Mouse (Mus musculus) embryonic facial prominence, embryonic 11.5 days (tissue): Measurements from ENCODE around the gene Igfbp2. TPM values are rescaled to one million over a fixed set of nuclear protein-coding genes. Genes with fewer than 3 reads are reported as not detected.
A peak's percentile ranks its signal among the peaks of the same experiment; 100 is the strongest.

Experiments
- ATAC-seq: fragments of 200-750 bp; cut with Nextera tagmentation; replicated peaks from 2 replicates; pipeline ENCODE4 v1.8.0; 2017; ENCODE audit warnings: low read depth; ENCODE audit not compliant: insufficient number of reproducible peaks, low FRiP score, low TSS enrichment
- DNase-seq: peaks from one replicate; pipeline ENCODE4 v3.0.0-alpha.2; 2015; ENCODE audit warnings: low spot score
- H3K27ac ChIP-seq: fragments of 300-500 bp; sonication (generic); replicated peaks from 2 replicates; pipeline ENCODE4 v1.5.1; 2014; ENCODE audit warnings: mild to moderate bottlenecking, low read depth, low read length, control low read depth
- H3K27me3 ChIP-seq: fragments of 300-500 bp; sonication (generic); 2 replicates; pipeline ENCODE4 v1.6.1; 2014; ENCODE audit warnings: mild to moderate bottlenecking, low read length, moderate library complexity, mixed read lengths; ENCODE audit not compliant: control insufficient read depth, insufficient read depth
- H3K36me3 ChIP-seq: fragments of 300-500 bp; sonication (generic); replicated peaks from 2 replicates; pipeline ENCODE4 v1.6.1; 2014; ENCODE audit warnings: low read depth, mild to moderate bottlenecking, low read length, moderate library complexity, mixed read lengths; ENCODE audit not compliant: control insufficient read depth, insufficient read depth
- H3K4me1 ChIP-seq: fragments of 300-500 bp; sonication (generic); 2 replicates; pipeline ENCODE4 v1.6.1; 2014; ENCODE audit warnings: low read length, mixed read lengths; ENCODE audit not compliant: control insufficient read depth, insufficient read depth
- H3K4me2 ChIP-seq: fragments of 300-500 bp; sonication (generic); 2 replicates; pipeline ENCODE4 v1.6.1; 2014; ENCODE audit warnings: low read depth, mild to moderate bottlenecking, control low read depth, low read length, moderate library complexity
- H3K4me3 ChIP-seq: fragments of 300-500 bp; sonication (generic); 2 replicates; pipeline ENCODE4 v1.5.1; 2014; ENCODE audit warnings: low read depth, low read length, control low read depth
- H3K9ac ChIP-seq: fragments of 300-500 bp; sonication (generic); replicated peaks from 2 replicates; pipeline ENCODE4 v1.6.1; 2014; ENCODE audit warnings: mild to moderate bottlenecking, control low read depth, low read length
- H3K9me3 ChIP-seq: fragments of 300-500 bp; sonication (generic); replicated peaks from 2 replicates; pipeline ENCODE4 v1.6.1; 2016; ENCODE audit warnings: mild to moderate bottlenecking, low read length, inconsistent platforms, mixed read lengths; ENCODE audit not compliant: control insufficient read depth
- WGBS: fragments of 180-500 bp; shearing (Covaris S2); extraction: QIAGEN DNeasy Blood & Tissue Kit; methylation state at CpG from one replicate; pipeline ENCODE4 v1.1.7; 2014; 5-methylcytosine and 5-hydroxymethylcytosine counted together
- polyA plus RNA-seq: library from polyadenylated mRNA; unstranded; fragments of >200 nt; fragmentation: Nextera tagmentation; extraction: Ambion mirVana; gene quantifications from 2 replicates; pipeline ENCODE4 v1.2.1, GENCODE M21; 2014

Igfbp2 gene
- polyA plus RNA-seq, result 368 and 450 TPM in 2 replicates

- peak; percentile 85 for DNase-seq
- Histone ChIP-seq H3K9me3 (no peaks in the 10 kb centered on the region), H3K4me2 (peak within 1 kb of the TSS; percentile 98), H3K27ac (peak within 1 kb of the TSS; percentile 75), H3K27me3 (no peaks in the 10 kb centered on the region), H3K9ac (peak within 1 kb of the TSS; percentile 84), H3K36me3 (no peaks in the 10 kb centered on the region), H3K4me3 (peak within 1 kb of the TSS; percentile 72), H3K4me1 (peaks cover 9% of the 10 kb centered on the region; the same call in 1 of the 2 replicates)
- WGBS, result under 1% methylated on average over 45 of the region's 58 CpGs
- ATAC-seq, result peak; percentile 72
Measured at GRCm38 (mm10) chr1:72823751-72824706, at the start of gene Igfbp2. Igfbp2 (plus strand) TSS chr1:72824503.

GRCm38 (mm10) chr1:72778789-72779188, 45.5 kb upstream of the Igfbp2 start:
- H3K4me3 ChIP-seq, result no peak overlapping the region
- no peak overlapping the region for H3K9ac ChIP-seq
- no peak overlapping the region for H3K27ac ChIP-seq
- H3K9me3 ChIP-seq, result no peaks in the 10 kb centered on the region
- ATAC-seq (0 out of 2 replicates have a peak, but pooled peaks have one; percentile 51), DNase-seq (peak; percentile 55)
- no peaks in the 10 kb centered on the region for H3K36me3 ChIP-seq
- no peaks in the 10 kb centered on the region for H3K27me3 ChIP-seq
- no peak overlapping the region for H3K4me2 ChIP-seq
- no peaks in the 10 kb centered on the region for H3K4me1 ChIP-seq
- 16% methylated on average over 6 of the region's 6 CpGs for WGBS

- WGBS, result 46% methylated on average over 7 of the region's 7 CpGs
- H3K4me2 ChIP-seq, result no peak overlapping the region
- H3K9me3 ChIP-seq, result no peaks in the 10 kb centered on the region
- ATAC-seq (no peak; the same call in 1 of the 2 replicates), DNase-seq (peak; percentile 57)
- H3K36me3 ChIP-seq, result no peaks in the 10 kb centered on the region
- no peaks in the 10 kb centered on the region for H3K27me3 ChIP-seq
- H3K9ac ChIP-seq, result no peak overlapping the region
- H3K4me1 ChIP-seq, result no peaks in the 10 kb centered on the region
- H3K4me3 ChIP-seq, result no peak overlapping the region
- H3K27ac ChIP-seq, result no peak overlapping the region
Measured at GRCm38 (mm10) chr1:72780720-72781119, 43.6 kb upstream of the Igfbp2 start.

- Histone ChIP-seq H3K9me3 (no peaks in the 10 kb centered on the region), H3K4me3 (no peak overlapping the region), H3K36me3 (no peaks in the 10 kb centered on the region), H3K27me3 (no peaks in the 10 kb centered on the region), H3K27ac (no peak overlapping the region), H3K4me1 (no peaks in the 10 kb centered on the region), H3K4me2 (no peak overlapping the region), H3K9ac (no peak overlapping the region)
- DNase-seq (no peak), ATAC-seq (no peak)
- WGBS, result 63% methylated on average over 2 of the region's 2 CpGs
Measured at GRCm38 (mm10) chr1:72783341-72783740, 41.0 kb upstream of the Igfbp2 start.

- WGBS, result 52% methylated on average over 7 of the region's 7 CpGs
- Histone ChIP-seq H3K9me3 (no peaks in the 10 kb centered on the region), H3K9ac (no peak overlapping the region), H3K4me2 (no peak overlapping the region), H3K27me3 (no peaks in the 10 kb centered on the region), H3K36me3 (no peaks in the 10 kb centered on the region), H3K4me3 (no peak overlapping the region), H3K4me1 (no peaks in the 10 kb centered on the region), H3K27ac (no peak overlapping the region)
- DNase-seq (no peak), ATAC-seq (no peak)
Measured at GRCm38 (mm10) chr1:72784018-72784417, 40.3 kb upstream of the Igfbp2 start.

GRCm38 (mm10) chr1:72790670-72791069, 33.6 kb upstream of the Igfbp2 start:
- 44% methylated on average over 3 of the region's 3 CpGs for WGBS
- ATAC-seq, result no peak
- no peaks in the 10 kb centered on the region for H3K27me3 ChIP-seq
- H3K4me2 ChIP-seq, result no peak overlapping the region
- H3K36me3 ChIP-seq, result no peaks in the 10 kb centered on the region
- no peak overlapping the region for H3K9ac ChIP-seq
- H3K4me3 ChIP-seq, result no peak overlapping the region
- no peak for DNase-seq
- no peaks in the 10 kb centered on the region for H3K9me3 ChIP-seq
- H3K27ac ChIP-seq, result no peak overlapping the region
- H3K4me1 ChIP-seq, result no peaks in the 10 kb centered on the region

- Histone ChIP-seq H3K4me1 (no peaks in the 10 kb centered on the region), H3K27me3 (no peaks in the 10 kb centered on the region), H3K4me3 (no peak overlapping the region), H3K4me2 (no peak overlapping the region), H3K36me3 (no peaks in the 10 kb centered on the region), H3K9ac (no peak overlapping the region), H3K27ac (0 out of 2 replicates have a peak overlapping the region, but pooled peaks have one; percentile 35), H3K9me3 (no peaks in the 10 kb centered on the region)
- ATAC-seq (no peak), DNase-seq (peak; percentile 54)
Measured at GRCm38 (mm10) chr1:72791743-72792142, 32.6 kb upstream of the Igfbp2 start.

- no peaks in the 10 kb centered on the region for H3K36me3 ChIP-seq
- WGBS, result 24% methylated on average over 1 of the region's 1 CpGs
- H3K9me3 ChIP-seq, result no peaks in the 10 kb centered on the region
- no peak overlapping the region for H3K4me2 ChIP-seq
- DNase-seq (no peak), ATAC-seq (no peak)
- no peak overlapping the region for H3K4me3 ChIP-seq
- no peak overlapping the region for H3K27ac ChIP-seq
- H3K4me1 ChIP-seq, result no peaks in the 10 kb centered on the region
- no peaks in the 10 kb centered on the region for H3K27me3 ChIP-seq
- no peak overlapping the region for H3K9ac ChIP-seq
Measured at GRCm38 (mm10) chr1:72792262-72792661, 32.0 kb upstream of the Igfbp2 start.
